Mouse (Mus musculus): ENCODE measurements around the gene Olfr198. TPM values are rescaled to one million over a fixed set of nuclear protein-coding genes. Genes with fewer than 3 reads are reported as not detected.
"Not testable (repeated sequence)": the region's sequence is repeated elsewhere in the genome, so short reads cannot be mapped to it uniquely, and the experiment has no call there.

Olfr198 gene
- not detected in 2 replicates for polyA plus RNA-seq (2015; fragmentation: Nextera tagmentation; extraction: Ambion mirVana)

DNA sequence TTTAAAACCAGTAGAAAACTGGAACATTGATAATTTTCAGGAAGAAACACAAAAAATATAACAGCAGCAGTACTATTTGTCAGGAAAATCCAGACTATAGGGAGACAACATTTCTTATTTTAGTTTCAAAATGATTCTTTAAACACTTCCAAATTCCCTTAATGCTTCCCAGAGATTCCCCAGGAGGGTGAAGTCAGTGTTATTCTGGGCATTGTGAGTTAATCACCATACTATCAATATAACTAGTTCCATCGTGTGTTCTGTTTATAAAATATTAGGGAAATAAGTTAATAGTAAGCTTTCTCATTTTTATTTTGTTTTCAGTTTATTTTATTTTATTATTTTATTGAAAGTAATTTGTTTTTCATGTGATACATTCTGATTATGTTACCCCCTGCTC is at the start of gene Olfr198:
Olfr198 (minus strand) TSS at position 101 of the 400 bp plus-strand sequence.
- not testable (repeated sequence) for H3K9ac ChIP-seq (ENCODE audit: low read length); ATAC-seq (ENCODE audit: low FRiP score, low TSS enrichment); H3K27ac ChIP-seq (replicated peaks); DNase-seq (ENCODE audit: low spot score); H3K27me3 ChIP-seq (ENCODE audit: control insufficient read depth, insufficient read depth, low read length); H3K4me1 ChIP-seq (replicated peaks; ENCODE audit: control insufficient read depth, insufficient read depth); H3K9me3 ChIP-seq (ENCODE audit: control insufficient read depth, low read length); H3K4me3 ChIP-seq (ENCODE audit: low read depth, low read length); H3K4me2 ChIP-seq (replicated peaks; ENCODE audit: low read depth); H3K36me3 ChIP-seq (ENCODE audit: control insufficient read depth, insufficient read depth, low read length)
- WGBS: 51% methylated on average over 1 of the region's 1 CpGs

DNA sequence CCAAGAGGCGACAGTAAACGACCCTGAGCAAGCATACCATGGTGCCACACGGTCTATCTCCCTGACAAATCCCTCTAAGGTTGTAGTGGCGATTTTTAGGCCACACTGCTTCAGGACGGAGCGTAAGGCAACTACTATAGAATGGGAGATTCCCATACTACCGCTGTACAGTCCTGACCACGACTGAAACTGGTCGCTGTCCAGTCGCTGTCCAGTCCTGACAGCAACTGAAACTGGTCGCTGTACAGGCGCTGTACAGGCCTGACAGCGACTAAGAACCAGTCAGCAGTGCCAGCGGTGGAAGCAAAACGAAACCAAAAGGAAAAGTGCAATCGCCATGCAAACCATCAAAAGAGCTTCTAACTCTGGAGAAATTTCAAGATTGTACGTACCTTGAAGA is 46.4 kb upstream of the Olfr198 start:
- Histone ChIP-seq H3K27me3 (ENCODE audit: control insufficient read depth, insufficient read depth, low read length) (no peaks in the 10 kb centered on the region), H3K27ac (replicated peaks) (no peak overlapping the region), H3K4me3 (ENCODE audit: low read depth, low read length) (no peak overlapping the region), H3K4me1 (replicated peaks; ENCODE audit: control insufficient read depth, insufficient read depth) (no peaks in the 10 kb centered on the region), H3K4me2 (replicated peaks; ENCODE audit: low read depth) (no peak overlapping the region), H3K9ac (ENCODE audit: low read length) (no peak overlapping the region), H3K9me3 (ENCODE audit: control insufficient read depth, low read length) (no peaks in the 10 kb centered on the region), H3K36me3 (ENCODE audit: control insufficient read depth, insufficient read depth, low read length) (no peaks in the 10 kb centered on the region)
- TF ChIP-seq EP300 (optimal IDR thresholded peaks at IDR 0.05) (no peak), CTCF (IDR thresholded peaks at IDR 0.05; ENCODE audit: low read depth) (no peak)
- DNase-seq (ENCODE audit: low spot score) (no peak), ATAC-seq (ENCODE audit: low FRiP score, low TSS enrichment) (no peak)
- WGBS: 85% methylated on average over 17 of the region's 17 CpGs

GRCm38 (mm10) chr16:59219667-59220066 is 16.3 kb upstream of the Olfr198 start, which contains the start of gene Olfr199:
Olfr199 (minus strand) TSS chr16:59219767.
- H3K9ac ChIP-seq (ENCODE audit: low read length); DNase-seq (ENCODE audit: low spot score); H3K4me1 ChIP-seq (replicated peaks; ENCODE audit: control insufficient read depth, insufficient read depth); H3K27ac ChIP-seq (replicated peaks); H3K4me3 ChIP-seq (ENCODE audit: low read depth, low read length); H3K36me3 ChIP-seq (ENCODE audit: control insufficient read depth, insufficient read depth, low read length); H3K9me3 ChIP-seq (ENCODE audit: control insufficient read depth, low read length); ATAC-seq (ENCODE audit: low FRiP score, low TSS enrichment); H3K4me2 ChIP-seq (replicated peaks; ENCODE audit: low read depth); H3K27me3 ChIP-seq (ENCODE audit: control insufficient read depth, insufficient read depth, low read length): not testable (repeated sequence)
- 69% methylated on average over 1 of the region's 1 CpGs for WGBS

- not testable (repeated sequence) for H3K4me1 ChIP-seq (replicated peaks; ENCODE audit: control insufficient read depth, insufficient read depth); ATAC-seq (ENCODE audit: low FRiP score, low TSS enrichment); DNase-seq (ENCODE audit: low spot score); H3K9ac ChIP-seq (ENCODE audit: low read length); H3K36me3 ChIP-seq (ENCODE audit: control insufficient read depth, insufficient read depth, low read length); H3K27ac ChIP-seq (replicated peaks); H3K9me3 ChIP-seq (ENCODE audit: control insufficient read depth, low read length); H3K4me2 ChIP-seq (replicated peaks; ENCODE audit: low read depth); H3K27me3 ChIP-seq (ENCODE audit: control insufficient read depth, insufficient read depth, low read length); H3K4me3 ChIP-seq (ENCODE audit: low read depth, low read length)
- 78% methylated on average over 3 of the region's 3 CpGs for WGBS
These were observed 14.5 kb upstream of the Olfr198 start for GRCm38 (mm10) chr16:59217861-59218260.

- no peaks in the 10 kb centered on the region for H3K9me3 ChIP-seq (ENCODE audit: control insufficient read depth, low read length)
- no peaks in the 10 kb centered on the region for H3K36me3 ChIP-seq (ENCODE audit: control insufficient read depth, insufficient read depth, low read length)
- no peaks in the 10 kb centered on the region for H3K4me1 ChIP-seq (replicated peaks; ENCODE audit: control insufficient read depth, insufficient read depth)
- no peak within 1 kb of the TSS for H3K27ac ChIP-seq (replicated peaks)
- H3K9ac ChIP-seq (ENCODE audit: low read length): no peak within 1 kb of the TSS
- no peak for ATAC-seq (ENCODE audit: low FRiP score, low TSS enrichment)
- H3K4me3 ChIP-seq (ENCODE audit: low read depth, low read length): no peak within 1 kb of the TSS
- TF ChIP-seq EP300 (optimal IDR thresholded peaks at IDR 0.05) (no peak), CTCF (IDR thresholded peaks at IDR 0.05; ENCODE audit: low read depth) (no peak)
- 67% methylated on average over 3 of the region's 3 CpGs for WGBS
- no peaks in the 10 kb centered on the region for H3K27me3 ChIP-seq (ENCODE audit: control insufficient read depth, insufficient read depth, low read length)
- no peak within 1 kb of the TSS for H3K4me2 ChIP-seq (replicated peaks; ENCODE audit: low read depth)
- DNase-seq (ENCODE audit: low spot score): no peak
These were observed 33.0 kb downstream of the Olfr198 start, which contains the start of gene Olfr196 for GRCm38 (mm10) chr16:59170354-59170753. Olfr196 (minus strand) TSS chr16:59170454.

DNA sequence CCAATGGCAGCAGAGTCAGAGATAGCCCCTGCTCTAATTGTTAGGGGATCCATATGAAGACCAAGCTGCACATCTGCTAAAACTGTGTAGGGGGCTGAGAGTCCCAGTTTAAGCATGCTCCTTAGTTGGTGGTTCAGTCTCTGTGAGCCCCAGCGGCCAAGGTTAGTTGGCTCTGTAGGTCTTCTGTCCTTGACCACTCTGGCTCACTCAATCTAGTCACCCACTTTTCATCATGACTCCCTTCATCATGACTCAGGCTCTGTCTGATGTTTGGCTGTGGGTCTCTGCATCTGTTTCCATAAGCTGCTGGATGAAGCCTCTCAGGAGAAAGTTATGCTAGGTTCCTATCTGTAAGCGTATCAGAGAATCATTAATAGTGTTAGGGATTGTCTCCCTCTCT is 51.3 kb downstream of the Olfr198 start:
- no peaks in the 10 kb centered on the region for H3K36me3 ChIP-seq (ENCODE audit: control insufficient read depth, insufficient read depth, low read length)
- 88% methylated on average over 2 of the region's 2 CpGs for WGBS
- no peak overlapping the region for H3K4me2 ChIP-seq (replicated peaks; ENCODE audit: low read depth)
- ATAC-seq (ENCODE audit: low FRiP score, low TSS enrichment): no peak
- no peaks in the 10 kb centered on the region for H3K27me3 ChIP-seq (ENCODE audit: control insufficient read depth, insufficient read depth, low read length)
- no peak for TF ChIP-seq CTCF (IDR thresholded peaks at IDR 0.05; ENCODE audit: low read depth)
- TF ChIP-seq EP300 (optimal IDR thresholded peaks at IDR 0.05): no peak
- no peak overlapping the region for H3K9ac ChIP-seq (ENCODE audit: low read length)
- H3K27ac ChIP-seq (replicated peaks): no peak overlapping the region
- no peak overlapping the region for H3K4me3 ChIP-seq (ENCODE audit: low read depth, low read length)
- H3K9me3 ChIP-seq (ENCODE audit: control insufficient read depth, low read length): no peaks in the 10 kb centered on the region
- H3K4me1 ChIP-seq (replicated peaks; ENCODE audit: control insufficient read depth, insufficient read depth): no peaks in the 10 kb centered on the region
- no peak for DNase-seq (ENCODE audit: low spot score)

Other genes with a start within 250 kb of the Olfr198 start
- gene Olfr183, start 208.2 kb downstream of the Olfr198 start, polyA plus RNA-seq (2015; fragmentation: Nextera tagmentation; extraction: Ambion mirVana): not detected in 2 replicates
- gene Olfr186, start 173.2 kb downstream of the Olfr198 start, polyA plus RNA-seq (2015; fragmentation: Nextera tagmentation; extraction: Ambion mirVana): not detected in 2 replicates
- gene Olfr187, start 163.8 kb downstream of the Olfr198 start, polyA plus RNA-seq (2015; fragmentation: Nextera tagmentation; extraction: Ambion mirVana): not detected in 2 replicates
- gene Olfr190, start 125.5 kb downstream of the Olfr198 start, polyA plus RNA-seq (2015; fragmentation: Nextera tagmentation; extraction: Ambion mirVana): not detected in 2 replicates
- not detected in 2 replicates for gene Olfr191, start 113.7 kb downstream of the Olfr198 start, polyA plus RNA-seq (2015; fragmentation: Nextera tagmentation; extraction: Ambion mirVana)
- gene Olfr193, start 91.7 kb downstream of the Olfr198 start, polyA plus RNA-seq (2015; fragmentation: Nextera tagmentation; extraction: Ambion mirVana): not detected in 2 replicates
- gene Olfr194, start 82.5 kb downstream of the Olfr198 start, polyA plus RNA-seq (2015; fragmentation: Nextera tagmentation; extraction: Ambion mirVana): not detected in 2 replicates
- not detected in 2 replicates for gene Olfr195, start 56.5 kb downstream of the Olfr198 start, polyA plus RNA-seq (2015; fragmentation: Nextera tagmentation; extraction: Ambion mirVana)
- gene Olfr196, start 33.1 kb downstream of the Olfr198 start, polyA plus RNA-seq (2015; fragmentation: Nextera tagmentation; extraction: Ambion mirVana): not detected in 2 replicates
- gene Olfr199, start 16.2 kb upstream of the Olfr198 start, polyA plus RNA-seq (2015; fragmentation: Nextera tagmentation; extraction: Ambion mirVana): not detected in 2 replicates
- gene Olfr201, start 69.1 kb upstream of the Olfr198 start, polyA plus RNA-seq (2015; fragmentation: Nextera tagmentation; extraction: Ambion mirVana): not detected in 2 replicates
- gene Olfr202, start 83.3 kb upstream of the Olfr198 start, polyA plus RNA-seq (2015; fragmentation: Nextera tagmentation; extraction: Ambion mirVana): not detected in 2 replicates
- gene Olfr203, start 95.3 kb upstream of the Olfr198 start, polyA plus RNA-seq (2015; fragmentation: Nextera tagmentation; extraction: Ambion mirVana): not detected in 2 replicates
- gene Olfr204, start 114.7 kb upstream of the Olfr198 start, polyA plus RNA-seq (2015; fragmentation: Nextera tagmentation; extraction: Ambion mirVana): not detected in 2 replicates
- not detected in 2 replicates for gene Olfr205, start 127.6 kb upstream of the Olfr198 start, polyA plus RNA-seq (2015; fragmentation: Nextera tagmentation; extraction: Ambion mirVana)
- not detected in 2 replicates for gene Olfr206, start 145.7 kb upstream of the Olfr198 start, polyA plus RNA-seq (2015; fragmentation: Nextera tagmentation; extraction: Ambion mirVana)
- gene Olfr209, start 160.5 kb upstream of the Olfr198 start, polyA plus RNA-seq (2015; fragmentation: Nextera tagmentation; extraction: Ambion mirVana): not detected in 2 replicates
- not detected in 2 replicates for gene Gabrr3, start 203.8 kb upstream of the Olfr198 start, polyA plus RNA-seq (2015; fragmentation: Nextera tagmentation; extraction: Ambion mirVana)